Mouse (Mus musculus) bone marrow, adult 2 months (tissue): ENCODE results near the gene Cblc.

Experiments used
- CTCF ChIP-seq: fragments of 200-500 bp; IDR thresholded peaks from 2 replicates; pipeline ENCODE4 v1.5.1; 2011; ENCODE audit warnings: low read length, control low read depth; ENCODE audit not compliant: control insufficient read depth, insufficient read depth
- POLR2A ChIP-seq: fragments of 200-500 bp; IDR thresholded peaks from 2 replicates; pipeline ENCODE4 v1.6.1; 2011; ENCODE audit warnings: low read depth, mild to moderate bottlenecking, control low read depth, low read length, borderline replicate concordance; ENCODE audit not compliant: control insufficient read depth

GRCm38 (mm10) chr7:19781741-19782140 lies 14.9 kb downstream of the Cblc start:
- no peak for TF ChIP-seq POLR2A
- no peak for TF ChIP-seq CTCF
